Mouse (Mus musculus) olfactory bulb, adult 2 months (tissue): ENCODE results near the gene Cmtm6.

ENCODE experiments used
- CTCF ChIP-seq: fragments of 200-500 bp; IDR thresholded peaks from 2 replicates; pipeline ENCODE4 v1.5.1; 2012; ENCODE audit warnings: low read depth, mild to moderate bottlenecking, low read length, moderate library complexity; ENCODE audit not compliant: insufficient read depth
- POLR2A ChIP-seq: fragments of 200-500 bp; IDR thresholded peaks from 2 replicates; pipeline ENCODE4 v1.6.1; 2012; ENCODE audit warnings: mild to moderate bottlenecking, low read depth, low read length, moderate library complexity; ENCODE audit not compliant: insufficient read depth

DNA sequence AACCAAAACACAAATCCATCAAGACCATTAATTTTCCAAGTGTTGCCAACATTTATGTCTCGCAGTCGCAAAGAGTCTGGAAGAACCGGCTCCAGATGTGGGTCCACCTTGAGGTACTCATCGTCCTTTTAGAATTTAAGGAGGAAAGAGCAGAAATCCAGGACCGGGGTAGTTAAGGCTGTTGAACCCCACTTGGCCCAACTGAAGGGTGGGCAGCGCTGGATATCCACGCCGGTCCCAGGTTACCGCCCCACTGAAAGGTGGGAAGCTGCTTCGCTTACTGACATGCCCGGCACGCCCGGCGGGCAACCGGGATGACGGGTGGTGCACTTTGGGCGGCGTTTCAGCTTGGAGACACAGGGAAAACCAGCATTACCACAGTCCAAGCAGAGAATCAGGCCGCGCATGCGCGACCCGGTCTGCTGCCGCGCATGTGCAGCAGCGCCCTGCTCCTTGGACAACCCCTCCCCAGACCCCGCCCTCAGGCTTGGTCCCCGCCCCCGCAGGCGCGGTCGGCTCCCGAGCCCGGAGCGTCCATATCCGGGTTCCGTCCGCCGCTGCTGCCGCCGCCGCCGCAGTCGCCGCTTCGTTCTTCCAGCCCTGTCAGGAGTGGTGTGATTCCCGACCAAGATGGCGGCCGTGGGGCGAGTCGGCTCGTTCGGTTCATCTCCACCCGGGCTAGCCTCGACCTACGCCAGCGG, 42.5 kb upstream of the Cmtm6 start, which contains the start of gene Dync1li1:
- TF ChIP-seq CTCF, result no peak
- TF ChIP-seq POLR2A, result peak; percentile 84
